Comparison of ENCODE assay signal across 8 mouse cellular contexts in genomic region chr6:91686597-91686996, GRCm38 (mm10). TPM values are rescaled to one million over a fixed set of nuclear protein-coding genes. Genes with fewer than 3 reads are reported as not detected.
A peak's percentile ranks its signal among the peaks of the same experiment; 100 is the strongest.
DNase-seq lines count a peak whose midpoint lies in the region; ATAC-seq and TF ChIP-seq lines count a peak whose summit lies in the region.

No protein-coding gene starts in this region.

- no peak for TF ChIP-seq CTCF in layer of hippocampus, adult 2 months (conservative IDR thresholded peaks at IDR 0.05)

- ATAC-seq in embryonic facial prominence, embryonic 15.5 days (ENCODE audit: insufficient number of reproducible peaks, low FRiP score, low TSS enrichment, low read depth): no peak
- no peak for ATAC-seq in hindbrain, embryonic 15.5 days (ENCODE audit: low FRiP score, low read depth)
- ATAC-seq in liver, embryonic 13.5 days (ENCODE audit: low read depth): no peak
- no peak for ATAC-seq in stomach, embryonic 14.5 days (ENCODE audit: insufficient number of reproducible peaks, insufficient read depth, low FRiP score, low read depth)

- H3K27ac ChIP-seq in layer of hippocampus, adult 2 months: peak overlapping the region; percentile 99
- no peak overlapping the region for H3K27ac ChIP-seq in embryonic facial prominence, embryonic 15.5 days (replicated peaks)
- no peak overlapping the region for H3K27ac ChIP-seq in hindbrain, embryonic 15.5 days (replicated peaks)
- no peak overlapping the region for H3K27ac ChIP-seq in liver, embryonic 13.5 days
- peak overlapping the region; percentile 33; the same call in 1 of the 2 replicates for H3K27ac ChIP-seq in stomach, embryonic 14.5 days (ENCODE audit: low read length)

- 0 out of 2 replicates have a peak, but pooled peaks cover 3% of the 10 kb centered on the region for H3K36me3 ChIP-seq in embryonic facial prominence, embryonic 15.5 days
- no peaks in the 10 kb centered on the region for H3K36me3 ChIP-seq in hindbrain, embryonic 15.5 days
- H3K36me3 ChIP-seq in liver, embryonic 13.5 days: 0 out of 2 replicates have a peak, but pooled peaks cover 5% of the 10 kb centered on the region
- no peaks in the 10 kb centered on the region; the same call in 1 of the 2 replicates for H3K36me3 ChIP-seq in stomach, embryonic 14.5 days (ENCODE audit: control insufficient read depth, insufficient read depth, low read length)

- peak overlapping the region; percentile 92 for H3K4me2 ChIP-seq in embryonic facial prominence, embryonic 15.5 days (replicated peaks)
- H3K4me2 ChIP-seq in hindbrain, embryonic 15.5 days: peak overlapping the region; percentile 89
- peak overlapping the region; percentile 99; the same call in 1 of the 2 replicates for H3K4me2 ChIP-seq in liver, embryonic 13.5 days
- H3K4me2 ChIP-seq in stomach, embryonic 14.5 days (replicated peaks; ENCODE audit: low read depth, low read length): peak overlapping the region; percentile 89

- no peak overlapping the region for H3K9ac ChIP-seq in embryonic facial prominence, embryonic 15.5 days
- no peak overlapping the region for H3K9ac ChIP-seq in hindbrain, embryonic 15.5 days
- H3K9ac ChIP-seq in liver, embryonic 13.5 days: no peak overlapping the region
- H3K9ac ChIP-seq in stomach, embryonic 14.5 days (replicated peaks; ENCODE audit: low read depth, low read length): no peak overlapping the region

- no peak for DNase-seq in layer of hippocampus, adult 2 months (ENCODE audit: low spot score in 2 of 2)
- no peak for DNase-seq in layer of hippocampus, postnatal 36 days
- DNase-seq in liver, embryonic 13.5 days: no peak
- no peak for DNase-seq in ovary, postnatal 36 days (ENCODE audit: low spot score)
- no peak for DNase-seq in left cerebral cortex, postnatal 36 days (ENCODE audit: low spot score in 2 of 2)

- intact Hi-C loops in left cerebral cortex, postnatal 36 days (cut with DNase I): loop anchor here (5.0 kb wide), 2 partner anchors 46 to 169 kb away; partner anchors contain the start of genes Lsm3 and Xpc

- H3K4me3 ChIP-seq in layer of hippocampus, adult 2 months: peak overlapping the region; percentile 83
- peak overlapping the region; percentile 91 for H3K4me3 ChIP-seq in embryonic facial prominence, embryonic 15.5 days (replicated peaks)
- H3K4me3 ChIP-seq in hindbrain, embryonic 15.5 days: peak overlapping the region; percentile 64
- H3K4me3 ChIP-seq in liver, embryonic 13.5 days (replicated peaks): 0 out of 2 replicates have a peak overlapping the region, but pooled peaks have one; percentile 0
- H3K4me3 ChIP-seq in stomach, embryonic 14.5 days (ENCODE audit: low read depth, low read length): 0 out of 2 replicates have a peak overlapping the region, but pooled peaks have one; percentile 93

- no peaks in the 10 kb centered on the region for H3K9me3 ChIP-seq in embryonic facial prominence, embryonic 15.5 days (replicated peaks)
- no peaks in the 10 kb centered on the region for H3K9me3 ChIP-seq in hindbrain, embryonic 15.5 days
- no peaks in the 10 kb centered on the region for H3K9me3 ChIP-seq in liver, embryonic 13.5 days (replicated peaks)
- H3K9me3 ChIP-seq in stomach, embryonic 14.5 days (ENCODE audit: control insufficient read depth, low read depth, low read length): no peaks in the 10 kb centered on the region

- 15% methylated on average over 4 of the region's 4 CpGs for WGBS in embryonic facial prominence, embryonic 15.5 days
- WGBS in hindbrain, embryonic 15.5 days: 32% methylated on average over 4 of the region's 4 CpGs
- 56% methylated on average over 4 of the region's 4 CpGs for WGBS in liver, embryonic 13.5 days (ENCODE audit: insufficient replicate concordance)
- 32% methylated on average over 4 of the region's 4 CpGs for WGBS in stomach, embryonic 14.5 days

- peaks cover 59% of the 10 kb centered on the region for H3K4me1 ChIP-seq in embryonic facial prominence, embryonic 15.5 days
- H3K4me1 ChIP-seq in hindbrain, embryonic 15.5 days (replicated peaks): peaks cover 62% of the 10 kb centered on the region
- peaks cover 86% of the 10 kb centered on the region for H3K4me1 ChIP-seq in liver, embryonic 13.5 days (replicated peaks)
- H3K4me1 ChIP-seq in stomach, embryonic 14.5 days (ENCODE audit: control insufficient read depth, insufficient read depth, low read length): peaks cover 40% of the 10 kb centered on the region

- no peaks in the 10 kb centered on the region for H3K27me3 ChIP-seq in embryonic facial prominence, embryonic 15.5 days
- no peaks in the 10 kb centered on the region for H3K27me3 ChIP-seq in hindbrain, embryonic 15.5 days
- no peaks in the 10 kb centered on the region for H3K27me3 ChIP-seq in liver, embryonic 13.5 days
- no peaks in the 10 kb centered on the region for H3K27me3 ChIP-seq in stomach, embryonic 14.5 days (ENCODE audit: control insufficient read depth, insufficient read depth, low read length)

RNA-seq across cellular contexts. Expression of gene Slc6a6, which starts 2.7 kb away (rescaled TPM):
- 100 to 1,000 TPM; 136 to 138 TPM for total RNA-seq in layer of hippocampus, adult 2 months (2021)
- 100 to 1,000 TPM; 116 to 118 TPM for total RNA-seq in layer of hippocampus, postnatal 36 days (2021)
- polyA plus RNA-seq in embryonic facial prominence, embryonic 15.5 days (2015; fragmentation: Nextera tagmentation; extraction: Ambion mirVana): 61.6 and 77.5 TPM in 2 replicates
- polyA plus RNA-seq in hindbrain, embryonic 15.5 days (2015; fragmentation: Nextera tagmentation; extraction: Ambion mirVana): 99.4 and 102 TPM in 2 replicates
- 21.7 and 23.3 TPM in 2 replicates for polyA plus RNA-seq in liver, embryonic 13.5 days (2015; fragmentation: Nextera tagmentation; extraction: Ambion mirVana)
- polyA plus RNA-seq in stomach, embryonic 14.5 days (2014; fragmentation: Nextera tagmentation; extraction: Ambion mirVana): 60.3 and 65.1 TPM in 2 replicates
- total RNA-seq in left cerebral cortex, postnatal 36 days (2021): 100 to 1,000 TPM; 120 to 170 TPM

Comparison
In these comparisons a context has a peak if more than half of its experiments do, and no peak if none do; other contexts are left out.
1. H3K27ac ChIP-seq: peak in layer of hippocampus, adult 2 months (single experiment) and stomach, embryonic 14.5 days (single experiment); none in embryonic facial prominence, embryonic 15.5 days (single experiment), hindbrain, embryonic 15.5 days (single experiment) and liver, embryonic 13.5 days (single experiment).
2. H3K4me3 ChIP-seq: peak in every context shown above with its lines; median percentile 93 in stomach, embryonic 14.5 days; 91 in embryonic facial prominence, embryonic 15.5 days; 83 in layer of hippocampus, adult 2 months; 64 in hindbrain, embryonic 15.5 days; 0 in liver, embryonic 13.5 days.
3. Peak in every context shown above with its lines, with median percentiles within 50 percentile points of each other: H3K4me2 ChIP-seq.